Mouse (Mus musculus): ENCODE data around the gene Cd52. TPM values are rescaled to one million over a fixed set of nuclear protein-coding genes. Genes with fewer than 3 reads are reported as not detected.
A peak's percentile ranks its signal among the peaks of the same experiment; 100 is the strongest.

Cd52 gene
- polyA plus RNA-seq, 1 experiment from 2014 or later = 4.5 TPM

DNA sequence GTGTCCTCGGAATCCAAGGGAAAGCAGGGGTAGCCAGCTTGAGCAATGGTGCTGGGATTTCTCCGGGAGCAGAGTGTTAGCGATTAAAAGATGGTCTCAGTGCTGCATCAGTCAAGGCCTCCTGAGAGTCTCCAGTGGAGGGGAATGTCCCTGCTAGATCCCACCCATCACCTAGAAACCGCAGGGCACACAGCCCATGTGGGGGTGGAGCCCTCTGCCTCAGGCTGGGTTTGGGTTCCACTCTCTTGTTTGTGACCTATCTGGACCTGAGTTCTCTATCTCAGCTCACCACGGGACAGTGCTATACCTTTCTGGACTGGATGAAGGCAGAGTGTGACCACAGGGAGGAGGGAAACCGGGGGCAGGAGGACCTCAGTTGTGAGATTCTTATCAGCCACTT is 36.0 kb downstream of the Cd52 start:
- WGBS = 87% methylated on average over 6 of the region's 6 CpGs
- peaks cover 20% of the 10 kb centered on the region for H3K4me1 ChIP-seq

DNA sequence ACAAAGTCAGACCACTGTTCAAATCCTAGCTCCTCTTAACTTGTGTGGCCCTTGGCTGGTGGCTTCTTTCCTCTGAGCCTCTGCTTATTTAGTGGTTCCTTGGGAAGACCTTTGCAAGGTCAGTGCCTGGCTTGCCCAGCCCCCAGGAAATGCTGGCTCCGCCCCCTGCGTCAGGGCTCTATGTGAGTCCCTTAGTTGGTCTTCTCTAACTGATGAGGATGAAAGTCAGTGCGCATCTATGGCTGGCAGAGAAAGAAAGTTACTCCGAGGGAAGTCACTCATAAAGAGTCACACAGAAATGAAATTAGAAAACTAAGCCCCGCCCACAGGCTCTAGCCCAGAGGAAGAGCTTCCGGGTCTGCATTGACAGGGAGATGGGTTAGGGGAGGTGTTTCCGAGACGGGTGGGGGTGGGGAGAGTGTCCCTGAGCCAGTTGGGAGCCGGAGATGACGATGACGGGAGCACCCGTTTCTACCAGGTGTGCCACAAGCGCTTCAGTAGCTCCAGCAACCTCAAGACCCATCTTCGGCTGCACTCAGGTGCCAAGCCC is 36.6 kb downstream of the Cd52 start:
- 29% methylated on average over 14 of the region's 14 CpGs for WGBS
- Histone ChIP-seq H3K27ac (replicated peaks) (no peak overlapping the region), H3K4me3 (peak overlapping the region; percentile 29)

More for the DNA sequence above, 36.0 kb downstream of the Cd52 start:
- H3K27ac ChIP-seq (replicated peaks) = no peak overlapping the region
- H3K4me3 ChIP-seq = no peak overlapping the region
- H3K27me3 ChIP-seq (replicated peaks; ENCODE audit: low read depth, poor library complexity, severe bottlenecking) = peaks cover 44% of the 10 kb centered on the region
- no peaks in the 10 kb centered on the region for H3K36me3 ChIP-seq (replicated peaks)
- DNase-seq (ENCODE audit: low spot score) = no peak
- H3K9me3 ChIP-seq = no peaks in the 10 kb centered on the region

DNA sequence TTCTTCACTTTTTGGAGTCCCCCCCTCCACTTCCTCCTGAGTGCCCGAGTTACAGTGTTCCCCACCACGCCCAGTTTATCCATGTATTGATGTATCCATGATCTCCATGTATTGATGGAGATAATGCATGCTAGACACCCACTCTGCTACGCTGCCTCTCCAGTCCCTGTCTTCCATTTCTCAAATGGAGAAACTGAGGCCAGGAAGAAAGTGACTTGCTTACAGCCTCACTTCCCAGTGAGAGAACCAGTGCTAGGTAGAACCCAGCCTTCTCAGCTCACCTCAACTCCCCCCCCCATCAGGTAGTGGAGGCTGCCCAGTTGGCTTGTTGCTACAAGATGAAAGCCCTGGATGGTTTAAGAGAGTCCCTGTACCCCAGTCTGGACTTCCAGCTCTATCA is 41.3 kb downstream of the Cd52 start, which contains the start of gene Zfp683:
Zfp683 (plus strand) TSS at position 301 of the 400 bp plus-strand sequence.
- Histone ChIP-seq H3K9me3 (no peaks in the 10 kb centered on the region), H3K4me3 (no peak within 1 kb of the TSS), H3K4me1 (peaks cover 18% of the 10 kb centered on the region), H3K36me3 (replicated peaks) (no peaks in the 10 kb centered on the region), H3K27ac (replicated peaks) (no peak within 1 kb of the TSS), H3K27me3 (replicated peaks; ENCODE audit: low read depth, poor library complexity, severe bottlenecking) (peaks cover 3% of the 10 kb centered on the region; the same call in 1 of the 2 replicates)
- no peak for DNase-seq (ENCODE audit: low spot score)
- 85% methylated on average over 3 of the region's 3 CpGs for WGBS

More for the DNA sequence above, 36.6 kb downstream of the Cd52 start:
- H3K4me1 ChIP-seq = peaks cover 20% of the 10 kb centered on the region
- peaks cover 40% of the 10 kb centered on the region for H3K27me3 ChIP-seq (replicated peaks; ENCODE audit: low read depth, poor library complexity, severe bottlenecking)
- no peak for DNase-seq (ENCODE audit: low spot score)
- no peaks in the 10 kb centered on the region for H3K36me3 ChIP-seq (replicated peaks)
- no peaks in the 10 kb centered on the region for H3K9me3 ChIP-seq

GRCm38 (mm10) chr4:134052560-134052959 is 42.3 kb downstream of the Cd52 start:
- WGBS = 41% methylated on average over 8 of the region's 8 CpGs
- Histone ChIP-seq H3K9me3 (no peaks in the 10 kb centered on the region), H3K27ac (replicated peaks) (no peak overlapping the region), H3K36me3 (replicated peaks) (no peaks in the 10 kb centered on the region), H3K4me3 (no peak overlapping the region), H3K4me1 (peaks cover 10% of the 10 kb centered on the region), H3K27me3 (replicated peaks; ENCODE audit: low read depth, poor library complexity, severe bottlenecking) (no peaks in the 10 kb centered on the region)
- no peak for DNase-seq (ENCODE audit: low spot score)

GRCm38 (mm10) chr4:134051912-134052311 is 43.0 kb downstream of the Cd52 start:
- H3K4me3 ChIP-seq = no peak overlapping the region
- DNase-seq (ENCODE audit: low spot score) = no peak
- H3K27ac ChIP-seq (replicated peaks) = no peak overlapping the region
- no peaks in the 10 kb centered on the region for H3K36me3 ChIP-seq (replicated peaks)
- no peaks in the 10 kb centered on the region for H3K9me3 ChIP-seq
- peaks cover 10% of the 10 kb centered on the region for H3K4me1 ChIP-seq
- H3K27me3 ChIP-seq (replicated peaks; ENCODE audit: low read depth, poor library complexity, severe bottlenecking) = no peaks in the 10 kb centered on the region
- 86% methylated on average over 5 of the region's 5 CpGs for WGBS

- Histone ChIP-seq H3K4me3 (no peak overlapping the region), H3K27ac (replicated peaks) (no peak overlapping the region), H3K4me1 (peaks cover 10% of the 10 kb centered on the region), H3K36me3 (replicated peaks) (no peaks in the 10 kb centered on the region), H3K27me3 (replicated peaks; ENCODE audit: low read depth, poor library complexity, severe bottlenecking) (no peaks in the 10 kb centered on the region), H3K9me3 (no peaks in the 10 kb centered on the region)
- 86% methylated on average over 5 of the region's 5 CpGs for WGBS
- DNase-seq (ENCODE audit: low spot score) = no peak
Observed at GRCm38 (mm10) chr4:134047648-134048047, 47.2 kb downstream of the Cd52 start.

DNA sequence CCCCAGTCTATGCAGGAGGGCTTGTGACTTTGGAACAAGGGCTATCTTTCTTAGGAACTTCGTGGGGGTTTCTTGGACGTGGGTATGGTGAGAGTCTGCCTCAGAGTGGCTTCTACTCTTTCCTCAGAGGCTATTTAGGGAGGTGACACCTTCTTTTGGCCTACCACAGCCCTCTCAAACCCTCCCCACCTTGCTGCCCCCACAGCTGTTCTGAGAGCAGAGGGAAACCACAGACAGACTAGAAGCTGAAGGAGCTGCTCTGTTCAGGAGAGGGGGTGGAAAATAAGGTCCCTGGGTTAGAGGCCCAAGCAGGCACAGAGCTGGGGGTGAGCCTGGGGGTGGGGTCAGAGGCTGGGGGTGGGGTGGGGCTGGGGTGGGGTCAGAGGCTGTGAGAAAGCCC is 51.8 kb downstream of the Cd52 start:
- DNase-seq (ENCODE audit: low spot score) = no peak
- no peak overlapping the region for H3K4me3 ChIP-seq
- WGBS = 66% methylated on average over 2 of the region's 2 CpGs
- no peaks in the 10 kb centered on the region for H3K27me3 ChIP-seq (replicated peaks; ENCODE audit: low read depth, poor library complexity, severe bottlenecking)
- no peak overlapping the region for H3K27ac ChIP-seq (replicated peaks)
- H3K36me3 ChIP-seq (replicated peaks) = no peaks in the 10 kb centered on the region
- peaks cover 7% of the 10 kb centered on the region for H3K4me1 ChIP-seq
- no peaks in the 10 kb centered on the region for H3K9me3 ChIP-seq

GRCm38 (mm10) chr4:134041317-134042123 is 53.4 kb downstream of the Cd52 start:
- Histone ChIP-seq H3K27me3 (replicated peaks; ENCODE audit: low read depth, poor library complexity, severe bottlenecking) (no peaks in the 10 kb centered on the region), H3K27ac (replicated peaks) (no peak overlapping the region), H3K36me3 (replicated peaks) (no peaks in the 10 kb centered on the region), H3K4me1 (peaks cover 7% of the 10 kb centered on the region), H3K9me3 (no peaks in the 10 kb centered on the region), H3K4me3 (no peak overlapping the region)
- 67% methylated on average over 9 of the region's 9 CpGs for WGBS
- DNase-seq (ENCODE audit: low spot score) = peak; percentile 31

GRCm38 (mm10) chr4:134035953-134036352 is 58.9 kb downstream of the Cd52 start:
- WGBS = 5% methylated on average over 16 of the region's 16 CpGs
- peak; percentile 90 for DNase-seq (ENCODE audit: low spot score)
- H3K27me3 ChIP-seq (replicated peaks; ENCODE audit: low read depth, poor library complexity, severe bottlenecking) = no peaks in the 10 kb centered on the region
- no peaks in the 10 kb centered on the region; the same call in 1 of the 2 replicates for H3K9me3 ChIP-seq
- no peaks in the 10 kb centered on the region for H3K36me3 ChIP-seq (replicated peaks)
- H3K4me3 ChIP-seq = peak overlapping the region; percentile 25; the same call in 1 of the 2 replicates
- peak overlapping the region; percentile 44; the same call in 1 of the 2 replicates for H3K27ac ChIP-seq (replicated peaks)
- peaks cover 6% of the 10 kb centered on the region; the same call in 1 of the 2 replicates for H3K4me1 ChIP-seq

Other genes with a start within 250 kb of the Cd52 start
- 46.6 and 47.6 TPM in 2 replicates for gene Rps6ka1, start 207.3 kb downstream of the Cd52 start, polyA plus RNA-seq (2016; fragmentation: Nextera tagmentation; extraction: Ambion mirVana)
- 2,976 and 3,167 TPM in 2 replicates for gene Hmgn2, start 126.4 kb downstream of the Cd52 start, polyA plus RNA-seq (2016; fragmentation: Nextera tagmentation; extraction: Ambion mirVana)
- 41.2 and 42.1 TPM in 2 replicates for gene Dhdds, start 94.2 kb downstream of the Cd52 start, polyA plus RNA-seq (2016; fragmentation: Nextera tagmentation; extraction: Ambion mirVana)
- 18.7 and 24.2 TPM in 2 replicates for gene Lin28a, start 76.2 kb downstream of the Cd52 start, polyA plus RNA-seq (2016; fragmentation: Nextera tagmentation; extraction: Ambion mirVana)
- not detected in 2 replicates for gene Zfp683, start 41.2 kb downstream of the Cd52 start, polyA plus RNA-seq (2016; fragmentation: Nextera tagmentation; extraction: Ambion mirVana)
- gene Crybg2, start 34.3 kb downstream of the Cd52 start, polyA plus RNA-seq (2016; fragmentation: Nextera tagmentation; extraction: Ambion mirVana) = 4.1 and 7.1 TPM in 2 replicates
- 4.5 and 7.1 TPM in 2 replicates for gene Ubxn11, start 7.5 kb upstream of the Cd52 start, polyA plus RNA-seq (2016; fragmentation: Nextera tagmentation; extraction: Ambion mirVana)
- 300 and 316 TPM in 2 replicates for gene Sh3bgrl3, start 33.7 kb upstream of the Cd52 start, polyA plus RNA-seq (2016; fragmentation: Nextera tagmentation; extraction: Ambion mirVana)
- gene Cep85, start 92.0 kb upstream of the Cd52 start, polyA plus RNA-seq (2016; fragmentation: Nextera tagmentation; extraction: Ambion mirVana) = 32.3 and 33.2 TPM in 2 replicates
- 0.06 and 0.07 TPM in 2 replicates for gene Gm7534, start 107.9 kb upstream of the Cd52 start, polyA plus RNA-seq (2016; fragmentation: Nextera tagmentation; extraction: Ambion mirVana)
- gene Catsper4, start 132.3 kb upstream of the Cd52 start, polyA plus RNA-seq (2016; fragmentation: Nextera tagmentation; extraction: Ambion mirVana) = not detected in 2 replicates
- gene Cnksr1, start 143.3 kb upstream of the Cd52 start, polyA plus RNA-seq (2016; fragmentation: Nextera tagmentation; extraction: Ambion mirVana) = 2.6 and 3.4 TPM in 2 replicates
- gene E130218I03Rik, start 148.6 kb upstream of the Cd52 start, polyA plus RNA-seq (2016; fragmentation: Nextera tagmentation; extraction: Ambion mirVana) = 0.32 and 1.1 TPM in 2 replicates
- 21.0 and 21.8 TPM in 2 replicates for gene Zfp593, start 150.5 kb upstream of the Cd52 start, polyA plus RNA-seq (2016; fragmentation: Nextera tagmentation; extraction: Ambion mirVana)
- not detected in 2 replicates for gene Gm30191, start 151.9 kb upstream of the Cd52 start, polyA plus RNA-seq (2016; fragmentation: Nextera tagmentation; extraction: Ambion mirVana)
- gene Grrp1, start 159.0 kb upstream of the Cd52 start, polyA plus RNA-seq (2016; fragmentation: Nextera tagmentation; extraction: Ambion mirVana) = 7.4 and 7.9 TPM in 2 replicates
- 19.2 and 24.3 TPM in 2 replicates for gene Pdik1l, start 192.8 kb upstream of the Cd52 start, polyA plus RNA-seq (2016; fragmentation: Nextera tagmentation; extraction: Ambion mirVana)
- 0.31 and 0.34 TPM in 2 replicates for gene Trim63, start 220.0 kb upstream of the Cd52 start, polyA plus RNA-seq (2016; fragmentation: Nextera tagmentation; extraction: Ambion mirVana)
- 0.07 TPM in 1 of 2 replicates, not detected in the other for gene Slc30a2, start 248.1 kb upstream of the Cd52 start, polyA plus RNA-seq (2016; fragmentation: Nextera tagmentation; extraction: Ambion mirVana)

Measured in embryonic facial prominence, embryonic 10.5 days (tissue).